Mouse (Mus musculus) MEL (cell line): ENCODE data around the gene Alox12e.

Source experiments
- BHLHE40 ChIP-seq: IDR thresholded peaks from 2 replicates; pipeline ENCODE4 v1.6.1; 2012; ENCODE audit warnings: low read depth, mild to moderate bottlenecking, inconsistent platforms, low read length, improper control_type of control experiment, borderline replicate concordance
- CTCF ChIP-seq, 3 experiments: IDR thresholded peaks in 2 of 3; conservative IDR thresholded peaks in 1 of 3; 2 replicates each; pipeline ENCODE4 v1.5.1; 2011 to 2012; ENCODE audit warnings: low read length in 3 of 3, low read depth in 2 of 3, mild to moderate bottlenecking in 2 of 3, improper control_type of control experiment in 1 of 3, inconsistent platforms in 1 of 3, mixed read lengths in 1 of 3, moderate library complexity in 1 of 3; ENCODE audit not compliant: control insufficient read depth in 1 of 3, insufficient read depth in 1 of 3, poor library complexity in 1 of 3, severe bottlenecking in 1 of 3
- GATA1 ChIP-seq: IDR thresholded peaks from 2 replicates; pipeline ENCODE4 v1.6.1; 2011; ENCODE audit warnings: low read depth, low read length, improper control_type of control experiment
- HCFC1 ChIP-seq: IDR thresholded peaks from 2 replicates; pipeline ENCODE4 v1.6.1; 2012; ENCODE audit warnings: low read depth, mild to moderate bottlenecking, inconsistent platforms, low read length, improper control_type of control experiment, moderate library complexity
- KAT2A ChIP-seq: conservative IDR thresholded peaks from 2 replicates; pipeline ENCODE4 v1.6.1; 2012; ENCODE audit warnings: low read depth, low read length, improper control_type of control experiment, inconsistent platforms
- MAFK ChIP-seq: IDR thresholded peaks from 2 replicates; pipeline ENCODE4 v1.6.1; 2011; ENCODE audit warnings: low read depth, mild to moderate bottlenecking, low read length, improper control_type of control experiment, borderline replicate concordance
- MAX ChIP-seq: IDR thresholded peaks from 2 replicates; pipeline ENCODE4 v1.6.1; 2011; ENCODE audit warnings: low read length, improper control_type of control experiment
- POLR2A ChIP-seq, 2 experiments: IDR thresholded peaks; 2 replicates each; pipeline ENCODE4 v1.6.1; 2011 to 2012; ENCODE audit warnings: low read length in 2 of 2, mild to moderate bottlenecking in 2 of 2, control low read depth in 1 of 2, improper control_type of control experiment in 1 of 2, low read depth in 1 of 2, moderate library complexity in 1 of 2; ENCODE audit not compliant: control insufficient read depth in 1 of 2, insufficient read depth in 1 of 2, poor library complexity in 1 of 2
- RAD21 ChIP-seq: IDR thresholded peaks from 2 replicates; pipeline ENCODE4 v1.6.1; 2011; ENCODE audit warnings: mild to moderate bottlenecking, low read depth, low read length, improper control_type of control experiment
- RCOR1 ChIP-seq: IDR thresholded peaks from 2 replicates; pipeline ENCODE4 v1.6.1; 2012; ENCODE audit warnings: low read depth, mild to moderate bottlenecking, inconsistent platforms, low read length, improper control_type of control experiment
- TAL1 ChIP-seq: IDR thresholded peaks from 2 replicates; pipeline ENCODE4 v1.6.1; 2012; ENCODE audit warnings: mild to moderate bottlenecking, inconsistent platforms, low read length, moderate library complexity, mixed read lengths
- TBP ChIP-seq: IDR thresholded peaks from 2 replicates; pipeline ENCODE4 v1.8.0; 2011; ENCODE audit warnings: low read depth, low read length, improper control_type of control experiment
- ZC3H11A ChIP-seq: IDR thresholded peaks from 2 replicates; pipeline ENCODE4 v1.6.1; 2012; ENCODE audit warnings: low read depth, mild to moderate bottlenecking, inconsistent platforms, low read length, improper control_type of control experiment
- ZNF384 ChIP-seq: IDR thresholded peaks from 2 replicates; pipeline ENCODE4 v1.6.1; 2012; ENCODE audit warnings: low read depth, mild to moderate bottlenecking, inconsistent platforms, low read length, improper control_type of control experiment

GRCm38 (mm10) chr11:70288102-70288501 is 34.3 kb downstream of the Alox12e start:
- TF ChIP-seq POLR2A (IDR thresholded peaks at IDR 0.05; ENCODE audit: control insufficient read depth in 1 of 2, insufficient read depth in 1 of 2, low read depth in 1 of 2, low read length in 2 of 2, poor library complexity in 1 of 2): no peak
- no peak for TF ChIP-seq RCOR1
- TF ChIP-seq TBP: no peak
- TF ChIP-seq CTCF (IDR thresholded peaks at IDR 0.05 in 2 of 3, conservative IDR thresholded peaks at IDR 0.05 in 1 of 3; ENCODE audit: control insufficient read depth in 1 of 3, insufficient read depth in 1 of 3, low read depth in 2 of 3, low read length in 3 of 3, poor library complexity in 1 of 3, severe bottlenecking in 1 of 3): no peak
- TF ChIP-seq TAL1: no peak
- no peak for TF ChIP-seq GATA1
- no peak for TF ChIP-seq ZC3H11A
- TF ChIP-seq ZNF384: no peak
- no peak for TF ChIP-seq HCFC1
- TF ChIP-seq RAD21: no peak
- TF ChIP-seq MAFK: no peak
- TF ChIP-seq MAX: no peak
- no peak for TF ChIP-seq BHLHE40
- no peak for TF ChIP-seq KAT2A
